Mouse (Mus musculus) spleen, adult 2 months (tissue): Measurements from ENCODE around the gene Nck2.

Source experiments
- CTCF ChIP-seq: fragments of 200-500 bp; IDR thresholded peaks from 2 replicates; pipeline ENCODE4 v1.5.1; 2011; ENCODE audit warnings: mild to moderate bottlenecking, inconsistent platforms; ENCODE audit not compliant: insufficient read depth, insufficient read length, insufficient replicate concordance; ENCODE audit errors: extremely low read depth
- POLR2A ChIP-seq: fragments of 200-500 bp; IDR thresholded peaks from 2 replicates; pipeline ENCODE4 v1.6.1; 2011; ENCODE audit warnings: low read depth, low read length, inconsistent platforms

DNA sequence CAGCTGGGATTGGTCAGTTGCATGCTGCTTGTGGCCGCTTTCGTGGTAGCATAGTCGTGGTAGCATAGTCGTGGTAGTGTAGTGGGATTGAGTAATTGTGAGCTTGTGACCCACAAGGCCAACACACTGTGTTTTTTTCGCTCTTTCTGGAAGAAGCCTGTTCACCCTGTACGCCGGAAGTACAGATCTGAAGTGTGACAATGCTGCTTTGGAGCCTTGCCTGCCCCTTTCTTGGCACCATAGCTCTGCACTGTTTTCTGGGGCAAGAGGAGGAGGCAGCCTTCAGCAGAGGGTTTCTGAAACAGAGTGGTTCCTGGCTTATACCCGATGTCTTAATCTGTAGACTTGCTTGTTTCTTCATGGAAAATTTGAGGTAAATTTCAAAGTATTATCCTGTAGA, 23.3 kb downstream of the Nck2 start:
- no peak for TF ChIP-seq CTCF
- TF ChIP-seq POLR2A: no peak
